Mouse (Mus musculus) liver, embryonic 11.5 days (tissue): ENCODE results near the gene Ocel1. TPM values are rescaled to one million over a fixed set of nuclear protein-coding genes. Genes with fewer than 3 reads are reported as not detected.

Experiments used
- ATAC-seq: fragments of 200-750 bp; cut with Nextera tagmentation; replicated peaks from 2 replicates; pipeline ENCODE4 v1.8.0; 2017; ENCODE audit warnings: moderate number of reproducible peaks, mild to moderate bottlenecking, moderate TSS enrichment, moderate library complexity; ENCODE audit not compliant: low FRiP score
- DNase-seq: peaks from one replicate; pipeline ENCODE4 v3.0.0-alpha.2; 2017; ENCODE audit warnings: low spot score
- H3K27ac ChIP-seq: fragments of 300-500 bp; sonication (generic); 2 replicates; pipeline ENCODE4 v1.5.1; 2014; ENCODE audit warnings: mild to moderate bottlenecking, low read depth, low read length, control low read depth
- H3K27me3 ChIP-seq: fragments of 300-500 bp; sonication (generic); replicated peaks from 2 replicates; pipeline ENCODE4 v1.6.1; 2014; ENCODE audit warnings: low read length, mixed read lengths; ENCODE audit not compliant: control insufficient read depth, insufficient read depth
- H3K36me3 ChIP-seq: fragments of 300-500 bp; sonication (generic); 2 replicates; pipeline ENCODE4 v1.6.1; 2014; ENCODE audit warnings: mild to moderate bottlenecking, low read length, moderate library complexity, mixed read lengths; ENCODE audit not compliant: control insufficient read depth, insufficient read depth
- H3K4me1 ChIP-seq: fragments of 300-500 bp; sonication (generic); replicated peaks from 2 replicates; pipeline ENCODE4 v1.6.1; 2014; ENCODE audit warnings: low read length, mixed read lengths; ENCODE audit not compliant: control insufficient read depth, insufficient read depth
- H3K4me2 ChIP-seq: fragments of 300-500 bp; sonication (generic); 2 replicates; pipeline ENCODE4 v1.6.1; 2014; ENCODE audit warnings: mild to moderate bottlenecking, control low read depth, moderate library complexity
- H3K4me3 ChIP-seq: fragments of 300-500 bp; sonication (generic); 2 replicates; pipeline ENCODE4 v1.5.1; 2014; ENCODE audit warnings: low read depth, low read length, control low read depth
- H3K9ac ChIP-seq: fragments of 300-500 bp; sonication (generic); 2 replicates; pipeline ENCODE4 v1.6.1; 2014; ENCODE audit warnings: low read depth, low read length, control low read depth
- H3K9me3 ChIP-seq: fragments of 300-500 bp; sonication (generic); 2 replicates; pipeline ENCODE4 v1.6.1; 2016; ENCODE audit warnings: low read length, inconsistent platforms, mixed read lengths; ENCODE audit not compliant: control insufficient read depth
- WGBS: fragments of 180-500 bp; shearing (Covaris S2); extraction: QIAGEN DNeasy Blood & Tissue Kit; methylation state at CpG from one replicate; pipeline ENCODE4 v1.1.7; 2014; 5-methylcytosine and 5-hydroxymethylcytosine counted together
- polyA plus RNA-seq: library from polyadenylated mRNA; unstranded; fragments of >200 nt; fragmentation: Nextera tagmentation; extraction: Ambion mirVana; gene quantifications from 2 replicates; pipeline ENCODE4 v1.2.1, GENCODE M21; 2014

Ocel1 gene
- polyA plus RNA-seq, 1 experiment from 2014 or later, result 6.9 TPM

DNA sequence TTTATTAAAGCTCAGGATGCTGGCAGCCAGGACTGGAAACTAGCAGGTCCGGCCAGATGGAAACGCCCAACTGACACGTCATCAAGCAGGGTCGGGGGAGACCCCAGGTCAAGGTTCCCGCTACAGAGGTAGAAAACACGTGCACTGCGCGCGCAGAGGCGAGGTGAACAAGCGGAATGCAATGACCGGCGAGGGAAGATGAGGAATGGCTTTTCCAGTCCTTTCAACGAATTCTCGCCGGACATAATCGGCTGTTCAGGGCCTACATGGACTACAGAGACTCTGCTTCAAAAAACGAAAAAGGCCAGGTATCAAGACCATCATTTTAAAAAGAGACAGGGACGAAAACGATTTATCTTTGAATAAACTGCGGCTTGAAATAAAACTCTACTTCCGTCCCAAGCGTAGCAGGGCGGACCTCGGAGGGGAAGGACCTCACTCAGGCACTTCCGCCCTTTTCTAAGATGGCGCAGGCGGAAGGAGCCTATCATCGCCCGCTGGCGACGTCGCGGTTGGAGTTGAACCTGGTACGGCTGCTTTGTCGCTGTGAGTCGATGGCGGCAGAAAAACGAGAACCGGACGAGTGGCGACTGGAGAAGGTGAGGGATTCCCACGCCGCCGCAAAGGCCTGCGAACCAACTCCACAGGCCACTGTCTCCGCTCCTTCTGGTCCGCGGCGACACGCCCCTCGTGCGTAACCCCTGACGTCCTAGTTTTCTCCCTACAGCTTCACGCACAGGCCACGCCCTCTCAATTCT lies 4.1 kb upstream of the Ocel1 start, which contains the start of gene Use1:
Gene Use1, plus strand, starts transcription at position 78 of the 758 bp plus-strand sequence.
- WGBS, result under 1% methylated on average over 56 of the region's 56 CpGs
- ATAC-seq (peak; percentile 79), DNase-seq (peak; percentile 95)

DNA sequence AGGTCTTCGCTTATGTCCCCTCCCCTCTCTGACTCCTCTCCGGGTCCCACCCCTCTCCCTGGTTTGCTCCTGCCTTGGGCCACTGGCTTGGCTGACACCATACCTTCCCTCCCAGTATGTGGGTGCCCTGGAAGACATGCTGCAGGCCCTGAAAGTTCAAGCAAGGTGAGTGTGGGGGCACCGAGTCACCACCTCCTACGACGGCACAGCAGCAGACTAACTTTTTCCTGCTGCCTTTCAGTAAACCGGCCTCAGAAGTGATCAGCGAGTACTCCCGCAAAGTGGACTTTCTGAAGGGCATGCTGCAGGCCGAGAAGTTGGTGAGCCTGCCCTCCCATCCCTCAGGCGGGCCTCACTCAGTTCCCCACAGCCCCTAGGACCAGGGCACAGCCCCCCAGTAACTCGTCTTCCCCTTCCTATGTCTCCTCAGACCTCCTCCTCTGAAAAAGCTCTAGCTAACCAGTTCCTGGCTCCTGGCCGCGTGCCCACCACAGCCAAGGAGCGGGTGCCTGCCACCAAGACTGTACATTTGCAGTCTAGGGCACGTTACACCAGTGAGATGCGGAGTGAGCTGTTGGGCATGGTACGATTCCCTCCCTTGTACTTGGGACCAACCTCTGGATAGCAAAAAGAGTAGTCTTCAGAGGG lies 3.4 kb upstream of the Ocel1 start:
- ATAC-seq (no peak; the same call in 1 of the 2 replicates), DNase-seq (no peak)
- H3K4me1 ChIP-seq, result peaks cover 18% of the 10 kb centered on the region
- 37% methylated on average over 17 of the region's 17 CpGs for WGBS
- H3K4me3 ChIP-seq, result peak overlapping the region; percentile 59
- no peaks in the 10 kb centered on the region for H3K27me3 ChIP-seq
- peak overlapping the region; percentile 92 for H3K4me2 ChIP-seq
- H3K9ac ChIP-seq, result peak overlapping the region; percentile 58
- H3K27ac ChIP-seq, result peak overlapping the region; percentile 81
- H3K36me3 ChIP-seq, result peaks cover 3% of the 10 kb centered on the region; the same call in 1 of the 2 replicates
- H3K9me3 ChIP-seq, result no peaks in the 10 kb centered on the region

More for the DNA sequence above, 4.1 kb upstream of the Ocel1 start, which contains the start of gene Use1:
- Histone ChIP-seq H3K4me2 (peak within 1 kb of the TSS; percentile 92), H3K4me1 (peaks cover 18% of the 10 kb centered on the region), H3K27me3 (no peaks in the 10 kb centered on the region), H3K4me3 (peak within 1 kb of the TSS; percentile 59), H3K36me3 (peaks cover 3% of the 10 kb centered on the region; the same call in 1 of the 2 replicates), H3K9ac (peak within 1 kb of the TSS; percentile 58), H3K9me3 (no peaks in the 10 kb centered on the region), H3K27ac (peak within 1 kb of the TSS; percentile 81)

- Histone ChIP-seq H3K4me2 (peak overlapping the region; percentile 92), H3K36me3 (peaks cover 5% of the 10 kb centered on the region; the same call in 1 of the 2 replicates), H3K27ac (no peak overlapping the region; the same call in 1 of the 2 replicates), H3K4me3 (peak overlapping the region; percentile 59), H3K9ac (peak overlapping the region; percentile 58), H3K4me1 (peaks cover 18% of the 10 kb centered on the region), H3K9me3 (no peaks in the 10 kb centered on the region), H3K27me3 (no peaks in the 10 kb centered on the region)
- no peak for DNase-seq
- ATAC-seq, result no peak
Observed at GRCm38 (mm10) chr8:71368366-71368765, 2.7 kb upstream of the Ocel1 start.

DNA sequence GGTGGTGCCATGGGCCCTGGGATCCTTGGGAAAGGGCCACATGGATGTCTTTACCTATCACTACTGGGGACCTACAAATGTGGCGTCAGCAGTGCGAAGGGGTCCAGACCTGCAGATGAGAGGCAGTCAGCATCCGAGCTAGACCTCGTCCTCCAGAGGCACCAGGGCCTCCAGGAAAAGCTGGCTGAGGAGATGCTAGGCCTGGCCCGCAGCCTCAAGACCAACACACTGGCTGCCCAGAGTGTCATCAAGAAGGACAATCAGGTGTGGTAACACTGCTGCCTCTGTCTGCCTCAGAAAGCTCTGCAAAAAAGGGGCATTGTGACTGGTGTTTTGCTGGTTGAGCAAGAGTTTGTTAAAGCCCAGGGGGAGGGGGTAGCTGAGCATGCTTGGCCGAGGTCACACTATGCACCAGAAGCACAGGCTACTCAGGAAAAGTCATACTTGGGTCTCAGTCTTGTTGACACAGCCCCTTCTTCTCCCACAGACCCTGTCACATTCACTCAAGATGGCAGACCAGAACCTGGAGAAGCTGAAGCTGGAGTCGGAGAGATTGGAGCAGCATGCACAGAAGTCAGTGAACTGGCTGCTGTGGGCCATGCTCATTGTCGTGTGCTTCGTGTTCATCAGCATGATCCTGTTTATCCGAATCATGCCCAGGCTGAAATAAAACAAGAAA lies 1.9 kb upstream of the Ocel1 start:
- no peak for ATAC-seq
- peaks cover 8% of the 10 kb centered on the region for H3K36me3 ChIP-seq
- 91% methylated on average over 10 of the region's 10 CpGs for WGBS
- no peaks in the 10 kb centered on the region for H3K9me3 ChIP-seq
- no peak overlapping the region for H3K9ac ChIP-seq
- peaks cover 18% of the 10 kb centered on the region for H3K4me1 ChIP-seq
- peak overlapping the region; percentile 92 for H3K4me2 ChIP-seq
- 0 out of 2 replicates have a peak overlapping the region, but pooled peaks have one; percentile 8 for H3K4me3 ChIP-seq
- DNase-seq, result no peak
- H3K27me3 ChIP-seq, result no peaks in the 10 kb centered on the region
- no peak overlapping the region for H3K27ac ChIP-seq

- Histone ChIP-seq H3K27ac (peak overlapping the region; percentile 81), H3K9me3 (no peaks in the 10 kb centered on the region), H3K9ac (peak overlapping the region; percentile 64), H3K4me1 (peaks cover 26% of the 10 kb centered on the region), H3K4me2 (peak overlapping the region; percentile 80), H3K36me3 (peaks cover 11% of the 10 kb centered on the region), H3K27me3 (no peaks in the 10 kb centered on the region; the same call in 1 of the 2 replicates), H3K4me3 (peak overlapping the region; percentile 76)
- ATAC-seq (no peak), DNase-seq (no peak)
- 23% methylated on average over 5 of the region's 5 CpGs for WGBS
Observed at GRCm38 (mm10) chr8:71370711-71371235, 325 bp upstream of the Ocel1 start.

- no peaks in the 10 kb centered on the region for H3K9me3 ChIP-seq
- DNase-seq, result no peak
- H3K27me3 ChIP-seq, result peaks cover 2% of the 10 kb centered on the region; the same call in 1 of the 2 replicates
- H3K9ac ChIP-seq, result no peak overlapping the region
- H3K4me3 ChIP-seq, result no peak overlapping the region
- H3K36me3 ChIP-seq, result peaks cover 11% of the 10 kb centered on the region
- 80% methylated on average over 12 of the region's 12 CpGs for WGBS
- peak overlapping the region; percentile 80; the same call in 1 of the 2 replicates for H3K4me2 ChIP-seq
- no peak for ATAC-seq
- no peak overlapping the region for H3K27ac ChIP-seq
- H3K4me1 ChIP-seq, result peaks cover 34% of the 10 kb centered on the region
Observed at GRCm38 (mm10) chr8:71372427-71372826, 1.3 kb downstream of the Ocel1 start.

DNA sequence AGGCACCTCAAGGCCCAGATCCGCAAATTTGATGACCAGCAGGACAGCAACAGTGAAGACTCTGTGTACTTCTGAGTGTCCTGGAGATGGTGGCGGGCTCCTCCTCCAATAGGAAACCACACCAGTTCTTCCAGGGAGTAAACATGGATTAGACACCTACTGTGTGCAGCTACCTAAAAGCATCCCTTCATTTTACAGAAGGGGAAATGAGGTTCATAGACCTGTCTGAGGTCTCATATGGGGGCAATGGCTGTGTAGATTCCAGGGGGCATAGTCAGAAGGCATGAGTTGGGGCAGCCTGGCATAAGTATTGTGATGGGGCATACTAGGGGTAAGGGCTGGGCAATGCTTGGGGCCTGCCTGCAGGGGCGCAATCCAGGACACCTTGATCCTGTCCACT lies 1.9 kb downstream of the Ocel1 start:
- Histone ChIP-seq H3K27ac (no peak overlapping the region), H3K36me3 (peaks cover 16% of the 10 kb centered on the region), H3K4me2 (no peak overlapping the region), H3K9ac (no peak overlapping the region), H3K4me3 (no peak overlapping the region), H3K27me3 (peaks cover 4% of the 10 kb centered on the region; the same call in 1 of the 2 replicates), H3K9me3 (no peaks in the 10 kb centered on the region), H3K4me1 (peaks cover 29% of the 10 kb centered on the region)
- DNase-seq (no peak), ATAC-seq (no peak)
- WGBS, result 93% methylated on average over 3 of the region's 3 CpGs

- peaks cover 16% of the 10 kb centered on the region for H3K36me3 ChIP-seq
- ATAC-seq (no peak), DNase-seq (no peak)
- H3K4me2 ChIP-seq, result no peak overlapping the region
- H3K4me3 ChIP-seq, result no peak overlapping the region
- no peak overlapping the region for H3K27ac ChIP-seq
- H3K9ac ChIP-seq, result no peak overlapping the region
- H3K27me3 ChIP-seq, result peaks cover 18% of the 10 kb centered on the region
- H3K9me3 ChIP-seq, result no peaks in the 10 kb centered on the region
- 71% methylated on average over 17 of the region's 17 CpGs for WGBS
- H3K4me1 ChIP-seq, result peaks cover 36% of the 10 kb centered on the region
Observed at GRCm38 (mm10) chr8:71374616-71375206, 3.6 kb downstream of the Ocel1 start.
